Mouse (Mus musculus) hindbrain, embryonic 15.5 days (tissue): ENCODE data around the gene Ciz1. TPM values are rescaled to one million over a fixed set of nuclear protein-coding genes. Genes with fewer than 3 reads are reported as not detected.
A peak's percentile ranks its signal among the peaks of the same experiment; 100 is the strongest.

Source experiments
- ATAC-seq: fragments of 200-750 bp; cut with Nextera tagmentation; 2 replicates; pipeline ENCODE4 v1.8.0; 2017; ENCODE audit warnings: low read depth, moderate number of reproducible peaks, moderate TSS enrichment; ENCODE audit not compliant: low FRiP score
- H3K27ac ChIP-seq: fragments of 300-500 bp; sonication (generic); replicated peaks from 2 replicates; pipeline ENCODE4 v1.5.1; 2015; ENCODE audit warnings: mild to moderate bottlenecking, inconsistent platforms
- H3K27me3 ChIP-seq: fragments of 300-500 bp; sonication (generic); 2 replicates; pipeline ENCODE4 v1.6.1; 2015; ENCODE audit warnings: control low read depth, inconsistent platforms
- H3K36me3 ChIP-seq: fragments of 300-500 bp; sonication (generic); 2 replicates; pipeline ENCODE4 v1.6.1; 2015; ENCODE audit warnings: control low read depth, inconsistent platforms
- H3K4me1 ChIP-seq: fragments of 300-500 bp; sonication (generic); replicated peaks from 2 replicates; pipeline ENCODE4 v1.6.1; 2015; ENCODE audit warnings: control low read depth, inconsistent platforms
- H3K4me2 ChIP-seq: fragments of 300-500 bp; sonication (generic); 2 replicates; pipeline ENCODE4 v1.6.1; 2015; ENCODE audit warnings: moderate library complexity, mild to moderate bottlenecking, inconsistent platforms
- H3K4me3 ChIP-seq: fragments of 300-500 bp; sonication (generic); 2 replicates; pipeline ENCODE4 v1.5.1; 2015; ENCODE audit warnings: mild to moderate bottlenecking, inconsistent platforms
- H3K9ac ChIP-seq: fragments of 300-500 bp; sonication (generic); 2 replicates; pipeline ENCODE4 v1.6.1; 2015; ENCODE audit warnings: inconsistent platforms
- H3K9me3 ChIP-seq: fragments of 300-500 bp; sonication (generic); 2 replicates; pipeline ENCODE4 v1.6.1; 2016; ENCODE audit warnings: control low read depth, inconsistent platforms
- WGBS: fragments of 180-500 bp; shearing (Covaris S2); methylation state at CpG from one replicate; pipeline ENCODE4 v1.1.7; 2015; 5-methylcytosine and 5-hydroxymethylcytosine counted together
- polyA plus RNA-seq: library from polyadenylated mRNA; unstranded; fragments of >200 nt; fragmentation: Nextera tagmentation; extraction: Ambion mirVana; gene quantifications from 2 replicates; pipeline ENCODE4 v1.2.1, GENCODE M21; 2015

Gene Ciz1
- polyA plus RNA-seq, 1 experiment from 2014 or later, result 60.7 TPM

- ATAC-seq, result no peak
- WGBS, result 89% methylated on average over 10 of the region's 10 CpGs
- no peak overlapping the region for H3K27ac ChIP-seq
Observed at GRCm38 (mm10) chr2:32374191-32374590, 22.1 kb downstream of the Ciz1 start.

DNA sequence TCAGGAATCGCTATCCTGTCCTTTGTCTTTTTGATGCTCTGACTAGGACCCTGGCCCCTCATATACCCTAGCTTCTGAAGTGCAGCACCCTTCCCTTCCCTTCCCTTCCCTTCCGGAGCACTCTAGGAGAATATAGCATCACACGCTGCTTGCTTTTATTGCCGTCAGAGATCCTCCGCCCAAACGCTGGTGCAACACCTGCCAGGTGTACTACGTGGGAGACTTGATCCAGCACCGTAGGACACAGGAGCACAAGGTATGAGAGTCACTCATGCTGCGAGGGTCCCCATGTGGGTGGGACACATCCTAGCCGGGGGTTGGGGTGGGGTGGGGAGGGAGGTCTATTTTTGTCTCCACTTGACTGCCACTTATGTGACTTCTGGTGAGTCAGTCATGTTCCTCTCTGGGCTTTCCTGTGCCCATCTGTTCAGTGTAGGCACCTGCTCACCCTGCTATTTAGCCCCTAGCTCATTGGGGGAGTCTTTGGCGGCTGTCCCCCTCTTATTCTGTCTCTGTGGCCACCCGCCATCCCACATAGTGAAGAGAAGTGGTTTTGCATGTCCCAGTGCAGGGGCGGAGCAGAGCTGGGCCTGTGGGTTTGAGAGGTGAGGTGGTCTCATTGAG is 23.3 kb downstream of the Ciz1 start:
- no peak overlapping the region for H3K4me2 ChIP-seq
- H3K9ac ChIP-seq, result no peak overlapping the region
- no peaks in the 10 kb centered on the region for H3K9me3 ChIP-seq
- ATAC-seq, result no peak
- 93% methylated on average over 13 of the region's 13 CpGs for WGBS
- H3K36me3 ChIP-seq, result peaks cover 84% of the 10 kb centered on the region
- H3K4me1 ChIP-seq, result peaks cover 2% of the 10 kb centered on the region
- H3K27ac ChIP-seq, result no peak overlapping the region
- H3K27me3 ChIP-seq, result no peaks in the 10 kb centered on the region
- no peak overlapping the region for H3K4me3 ChIP-seq

More at GRCm38 (mm10) chr2:32374191-32374590, 22.1 kb downstream of the Ciz1 start:
- Histone ChIP-seq H3K36me3 (peaks cover 94% of the 10 kb centered on the region), H3K4me2 (no peak overlapping the region), H3K9ac (no peak overlapping the region), H3K9me3 (no peaks in the 10 kb centered on the region), H3K27me3 (no peaks in the 10 kb centered on the region), H3K4me3 (no peak overlapping the region), H3K4me1 (no peaks in the 10 kb centered on the region)

GRCm38 (mm10) chr2:32376963-32377362 is 24.8 kb downstream of the Ciz1 start:
- Histone ChIP-seq H3K4me3 (no peak overlapping the region), H3K36me3 (peaks cover 69% of the 10 kb centered on the region), H3K4me2 (no peak overlapping the region), H3K27me3 (no peaks in the 10 kb centered on the region), H3K9me3 (no peaks in the 10 kb centered on the region), H3K27ac (no peak overlapping the region), H3K9ac (no peak overlapping the region), H3K4me1 (peaks cover 11% of the 10 kb centered on the region)
- 93% methylated on average over 10 of the region's 10 CpGs for WGBS
- ATAC-seq, result no peak

DNA sequence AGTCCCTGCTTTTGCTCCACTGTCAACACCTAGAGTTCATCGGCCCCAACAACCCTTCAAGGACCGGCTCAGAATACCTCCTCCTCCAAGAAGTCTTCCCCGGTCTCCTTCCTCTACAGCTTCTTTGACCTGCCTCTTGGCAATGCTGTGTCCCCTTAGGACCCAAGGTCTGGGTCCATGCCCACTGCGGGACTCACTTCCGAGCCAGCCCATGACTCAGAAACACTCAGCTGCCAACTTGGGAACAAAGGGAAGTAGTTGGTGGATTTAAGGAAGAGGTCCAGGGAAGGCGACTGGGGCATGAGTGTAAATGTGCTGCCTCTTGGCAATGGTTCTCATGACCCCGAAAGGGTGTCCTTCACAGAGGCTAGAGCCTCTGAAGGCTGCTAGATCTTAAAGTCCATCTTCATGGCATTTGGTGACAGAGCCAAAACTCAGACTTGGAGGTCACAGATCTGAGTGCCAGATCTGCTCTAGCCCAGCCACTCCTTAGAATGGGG is 27.9 kb downstream of the Ciz1 start:
- Histone ChIP-seq H3K4me3 (no peak overlapping the region), H3K27me3 (peaks cover 8% of the 10 kb centered on the region; the same call in 1 of the 2 replicates), H3K9ac (no peak overlapping the region), H3K4me1 (peaks cover 11% of the 10 kb centered on the region), H3K27ac (no peak overlapping the region), H3K36me3 (peaks cover 42% of the 10 kb centered on the region), H3K4me2 (peak overlapping the region; percentile 85; the same call in 1 of the 2 replicates), H3K9me3 (no peaks in the 10 kb centered on the region)
- no peak for ATAC-seq
- WGBS, result 87% methylated on average over 7 of the region's 7 CpGs

- ATAC-seq, result peak; percentile 72
- peak overlapping the region; percentile 85 for H3K4me2 ChIP-seq
- 1% methylated on average over 27 of the region's 27 CpGs for WGBS
- H3K36me3 ChIP-seq, result peaks cover 30% of the 10 kb centered on the region
- peak overlapping the region; percentile 64 for H3K4me3 ChIP-seq
- peak overlapping the region; percentile 63 for H3K27ac ChIP-seq
- H3K9me3 ChIP-seq, result no peaks in the 10 kb centered on the region
- H3K27me3 ChIP-seq, result peaks cover 8% of the 10 kb centered on the region; the same call in 1 of the 2 replicates
- H3K4me1 ChIP-seq, result peaks cover 11% of the 10 kb centered on the region
- peak overlapping the region; percentile 59 for H3K9ac ChIP-seq
Observed at GRCm38 (mm10) chr2:32381141-32381774, 29.1 kb downstream of the Ciz1 start.

DNA sequence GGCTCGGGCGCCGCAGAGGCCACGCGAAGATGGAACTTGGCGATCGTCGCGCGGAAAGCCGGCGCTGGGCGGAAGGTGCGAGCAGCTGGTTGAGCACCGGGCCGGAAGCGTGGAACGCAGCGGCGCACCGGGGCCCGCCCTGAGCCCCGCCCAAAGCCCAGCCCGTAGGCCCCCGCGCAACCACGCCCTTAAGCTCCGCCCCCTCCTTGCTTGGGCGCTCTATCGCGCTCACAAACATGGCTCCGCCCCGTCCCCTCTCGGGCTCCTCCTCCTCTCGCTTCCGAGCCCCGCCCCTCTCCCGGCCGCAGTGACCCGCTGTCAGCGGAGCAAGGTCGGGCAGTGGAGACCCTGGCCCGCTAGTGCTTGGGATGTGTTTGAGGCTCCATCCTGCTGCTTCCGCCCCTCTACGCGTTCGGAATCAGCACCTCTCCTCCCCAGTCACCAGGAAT is 29.7 kb downstream of the Ciz1 start, which contains the start of gene 1110008P14Rik:
Gene 1110008P14Rik (minus strand): TSS at position 164 of the 449 bp plus-strand sequence.
- Histone ChIP-seq H3K27ac (peak within 1 kb of the TSS; percentile 63), H3K4me3 (peak within 1 kb of the TSS; percentile 64), H3K27me3 (peaks cover 8% of the 10 kb centered on the region; the same call in 1 of the 2 replicates)

GRCm38 (mm10) chr2:32382689-32383088 is 30.6 kb downstream of the Ciz1 start:
- Histone ChIP-seq H3K27ac (no peak overlapping the region; the same call in 1 of the 2 replicates), H3K4me3 (no peak overlapping the region), H3K4me1 (peaks cover 11% of the 10 kb centered on the region), H3K36me3 (peaks cover 16% of the 10 kb centered on the region), H3K27me3 (peaks cover 8% of the 10 kb centered on the region; the same call in 1 of the 2 replicates), H3K9ac (no peak overlapping the region), H3K4me2 (peak overlapping the region; percentile 85; the same call in 1 of the 2 replicates), H3K9me3 (no peaks in the 10 kb centered on the region)
- 81% methylated on average over 2 of the region's 2 CpGs for WGBS
- ATAC-seq, result no peak

More for the DNA sequence above, 29.7 kb downstream of the Ciz1 start, which contains the start of gene 1110008P14Rik:
- Histone ChIP-seq H3K4me1 (peaks cover 11% of the 10 kb centered on the region), H3K9ac (peak within 1 kb of the TSS; percentile 59), H3K4me2 (peak within 1 kb of the TSS; percentile 85), H3K9me3 (no peaks in the 10 kb centered on the region), H3K36me3 (peaks cover 24% of the 10 kb centered on the region)
- WGBS, result under 1% methylated on average over 38 of the region's 47 CpGs
- ATAC-seq, result peak; percentile 90

DNA sequence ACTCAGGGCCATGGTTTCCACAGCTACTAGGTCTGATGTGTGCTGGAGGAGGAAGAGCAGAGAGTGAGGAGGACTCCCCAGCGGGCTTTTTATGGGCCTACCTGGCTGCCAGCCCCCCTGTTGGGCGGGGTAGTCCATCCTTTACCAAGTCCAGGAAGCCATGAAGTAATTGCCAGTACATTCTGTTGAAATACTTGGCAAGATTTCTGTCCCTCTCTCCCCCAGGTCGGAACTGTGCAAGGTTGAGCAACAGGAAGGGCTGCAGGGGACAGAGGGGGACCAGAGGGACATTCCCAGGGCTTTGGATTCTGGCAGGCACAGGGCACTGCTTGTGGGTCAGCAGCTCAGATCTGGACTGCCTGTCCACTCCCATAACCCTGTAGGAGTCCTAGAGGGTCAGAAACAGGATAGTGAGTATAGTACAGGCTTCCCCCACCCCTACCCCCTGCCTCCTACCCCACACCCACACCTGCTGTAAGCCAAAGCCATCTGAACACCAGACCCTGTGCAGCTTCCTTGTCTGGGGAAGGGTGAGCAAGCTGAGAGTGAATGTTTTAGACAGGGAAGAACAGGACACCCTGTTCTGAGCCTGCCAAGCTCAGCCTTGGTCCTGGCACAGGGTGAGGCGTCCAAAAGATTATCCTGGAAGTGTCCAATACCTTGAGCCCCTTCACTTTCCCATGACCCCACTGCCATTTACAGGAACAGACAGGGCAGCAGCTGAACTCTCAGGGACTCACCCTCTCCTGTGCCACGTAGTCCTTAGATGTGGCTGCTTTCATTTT is 35.8 kb downstream of the Ciz1 start, which contains the start of gene Lcn2:
Gene Lcn2 (minus strand): TSS at position 547 of the 785 bp plus-strand sequence.
- no peaks in the 10 kb centered on the region for H3K4me1 ChIP-seq
- no peaks in the 10 kb centered on the region for H3K36me3 ChIP-seq
- no peak within 1 kb of the TSS for H3K4me3 ChIP-seq
- WGBS, result 64% methylated on average over 5 of the region's 5 CpGs
- peaks cover 8% of the 10 kb centered on the region; the same call in 1 of the 2 replicates for H3K27me3 ChIP-seq
- H3K9me3 ChIP-seq, result no peaks in the 10 kb centered on the region
- H3K9ac ChIP-seq, result no peak within 1 kb of the TSS
- no peak within 1 kb of the TSS for H3K4me2 ChIP-seq
- no peak within 1 kb of the TSS for H3K27ac ChIP-seq
- ATAC-seq, result no peak

GRCm38 (mm10) chr2:32389157-32389556 is 37.0 kb downstream of the Ciz1 start:
- H3K4me3 ChIP-seq, result no peak overlapping the region
- ATAC-seq, result no peak
- 88% methylated on average over 2 of the region's 2 CpGs for WGBS
- H3K4me1 ChIP-seq, result no peaks in the 10 kb centered on the region
- no peaks in the 10 kb centered on the region for H3K27me3 ChIP-seq
- H3K4me2 ChIP-seq, result no peak overlapping the region
- no peaks in the 10 kb centered on the region for H3K36me3 ChIP-seq
- H3K9me3 ChIP-seq, result no peaks in the 10 kb centered on the region
- H3K27ac ChIP-seq, result no peak overlapping the region
- H3K9ac ChIP-seq, result no peak overlapping the region

DNA sequence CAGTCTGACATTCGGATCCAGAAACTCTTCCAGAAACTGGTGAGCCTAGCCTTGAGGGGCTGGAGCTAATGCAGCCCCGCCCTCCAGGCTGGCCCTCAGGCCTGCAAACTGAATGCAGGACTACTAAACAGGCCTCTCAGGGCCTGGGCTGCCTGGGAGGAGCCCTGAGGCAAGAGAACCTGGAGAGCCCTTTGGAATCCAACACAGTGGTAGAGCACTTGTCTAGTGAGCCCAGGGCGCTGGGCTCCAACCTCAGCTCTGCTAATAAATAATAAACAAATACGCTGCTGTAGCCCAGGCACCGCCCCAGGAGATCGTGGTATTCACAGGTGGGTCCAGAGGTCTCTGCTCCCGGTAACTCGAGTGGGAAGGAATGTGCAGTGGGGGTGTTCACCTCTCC is 38.7 kb downstream of the Ciz1 start:
- H3K27ac ChIP-seq, result no peak overlapping the region
- no peaks in the 10 kb centered on the region for H3K9me3 ChIP-seq
- no peaks in the 10 kb centered on the region for H3K27me3 ChIP-seq
- peaks cover 5% of the 10 kb centered on the region for H3K4me1 ChIP-seq
- H3K9ac ChIP-seq, result no peak overlapping the region
- H3K36me3 ChIP-seq, result no peaks in the 10 kb centered on the region
- no peak overlapping the region for H3K4me2 ChIP-seq
- no peak for ATAC-seq
- no peak overlapping the region for H3K4me3 ChIP-seq
- 84% methylated on average over 8 of the region's 8 CpGs for WGBS

DNA sequence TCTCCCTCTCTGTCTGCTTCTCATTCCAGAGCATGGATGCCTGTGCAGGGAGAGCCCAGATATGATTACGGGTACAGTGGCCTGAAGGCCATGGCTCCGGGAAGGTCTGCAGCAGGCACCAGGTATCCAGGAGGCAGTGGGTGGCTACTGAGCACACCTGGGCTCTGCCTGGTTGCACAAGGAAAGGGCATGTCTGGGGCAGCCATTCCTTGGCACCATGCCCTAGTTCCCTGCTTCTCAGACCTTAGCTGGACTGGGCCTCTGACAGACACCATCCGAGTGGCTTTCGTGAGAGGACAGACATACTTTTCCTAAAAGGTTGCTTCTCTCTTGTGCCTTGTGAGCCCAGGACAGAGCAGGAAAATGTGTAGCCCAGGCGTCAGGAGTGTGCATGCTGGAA is 39.9 kb downstream of the Ciz1 start:
- H3K9me3 ChIP-seq, result no peaks in the 10 kb centered on the region
- no peak overlapping the region for H3K4me3 ChIP-seq
- no peak for ATAC-seq
- H3K36me3 ChIP-seq, result no peaks in the 10 kb centered on the region
- H3K27ac ChIP-seq, result no peak overlapping the region
- no peak overlapping the region for H3K4me2 ChIP-seq
- H3K27me3 ChIP-seq, result no peaks in the 10 kb centered on the region
- H3K4me1 ChIP-seq, result peaks cover 9% of the 10 kb centered on the region
- 86% methylated on average over 5 of the region's 5 CpGs for WGBS
- no peak overlapping the region for H3K9ac ChIP-seq
